Mouse (Mus musculus): ENCODE measurements at regions not wholly inside any gene's neighbourhood (a gene's known extent, or its start where the extent isn't known, plus 50 kb on each side); places are given as distances from the start of the nearest gene placed in this dataset.

- TF ChIP-seq POLR2A (IDR thresholded peaks at IDR 0.05; ENCODE audit: borderline replicate concordance, extremely low read depth, insufficient read depth, insufficient read length, poor library complexity, severe bottlenecking), result no peak
- no peak for TF ChIP-seq CTCF (IDR thresholded peaks at IDR 0.05; ENCODE audit: borderline replicate concordance, extremely low read depth, insufficient read depth, insufficient read length)
- DNase-seq (ENCODE audit: low read depth), result peak; percentile 46
Observed at GRCm38 (mm10) chr6:101518904-101519701, 141.4 kb upstream of the Pdzrn3 start.

GRCm38 (mm10) chr6:101517584-101517983, 139.9 kb upstream of the Pdzrn3 start:
- TF ChIP-seq POLR2A (IDR thresholded peaks at IDR 0.05; ENCODE audit: borderline replicate concordance, extremely low read depth, insufficient read depth, insufficient read length, poor library complexity, severe bottlenecking), result no peak
- no peak for TF ChIP-seq CTCF (IDR thresholded peaks at IDR 0.05; ENCODE audit: borderline replicate concordance, extremely low read depth, insufficient read depth, insufficient read length)
- no peak for DNase-seq (ENCODE audit: low read depth)

GRCm38 (mm10) chr6:101513696-101514095, 136.0 kb upstream of the Pdzrn3 start:
- TF ChIP-seq CTCF (IDR thresholded peaks at IDR 0.05; ENCODE audit: borderline replicate concordance, extremely low read depth, insufficient read depth, insufficient read length) (no peak), POLR2A (IDR thresholded peaks at IDR 0.05; ENCODE audit: borderline replicate concordance, extremely low read depth, insufficient read depth, insufficient read length, poor library complexity, severe bottlenecking) (no peak)
- DNase-seq (ENCODE audit: low read depth), result no peak

- DNase-seq (ENCODE audit: low read depth), result peak; percentile 61
- TF ChIP-seq POLR2A (IDR thresholded peaks at IDR 0.05; ENCODE audit: borderline replicate concordance, extremely low read depth, insufficient read depth, insufficient read length, poor library complexity, severe bottlenecking), result no peak
- no peak for TF ChIP-seq CTCF (IDR thresholded peaks at IDR 0.05; ENCODE audit: borderline replicate concordance, extremely low read depth, insufficient read depth, insufficient read length)
Observed at GRCm38 (mm10) chr6:101502149-101502548, 124.5 kb upstream of the Pdzrn3 start.

GRCm38 (mm10) chr6:101501716-101502115, 124.0 kb upstream of the Pdzrn3 start:
- DNase-seq (ENCODE audit: low read depth), result no peak
- TF ChIP-seq CTCF (IDR thresholded peaks at IDR 0.05; ENCODE audit: borderline replicate concordance, extremely low read depth, insufficient read depth, insufficient read length) (no peak), POLR2A (IDR thresholded peaks at IDR 0.05; ENCODE audit: borderline replicate concordance, extremely low read depth, insufficient read depth, insufficient read length, poor library complexity, severe bottlenecking) (no peak)

- DNase-seq (ENCODE audit: low read depth), result no peak
- TF ChIP-seq CTCF (IDR thresholded peaks at IDR 0.05; ENCODE audit: borderline replicate concordance, extremely low read depth, insufficient read depth, insufficient read length) (no peak), POLR2A (IDR thresholded peaks at IDR 0.05; ENCODE audit: borderline replicate concordance, extremely low read depth, insufficient read depth, insufficient read length, poor library complexity, severe bottlenecking) (no peak)
Observed at GRCm38 (mm10) chr6:101500202-101500601, 122.5 kb upstream of the Pdzrn3 start.

- DNase-seq (ENCODE audit: low read depth), result peak; percentile 32
- no peak for TF ChIP-seq POLR2A (IDR thresholded peaks at IDR 0.05; ENCODE audit: borderline replicate concordance, extremely low read depth, insufficient read depth, insufficient read length, poor library complexity, severe bottlenecking)
Observed at GRCm38 (mm10) chr6:101488466-101488865, 110.8 kb upstream of the Pdzrn3 start.

- TF ChIP-seq CTCF (IDR thresholded peaks at IDR 0.05; ENCODE audit: borderline replicate concordance, extremely low read depth, insufficient read depth, insufficient read length) (no peak), POLR2A (IDR thresholded peaks at IDR 0.05; ENCODE audit: borderline replicate concordance, extremely low read depth, insufficient read depth, insufficient read length, poor library complexity, severe bottlenecking) (no peak)
- no peak for DNase-seq (ENCODE audit: low read depth)
Observed at GRCm38 (mm10) chr6:101484526-101485287, 107.0 kb upstream of the Pdzrn3 start.

- DNase-seq (ENCODE audit: low read depth), result peak; percentile 63
Observed at GRCm38 (mm10) chr6:101482635-101483465, 105.2 kb upstream of the Pdzrn3 start.

GRCm38 (mm10) chr6:101473956-101474355, 96.3 kb upstream of the Pdzrn3 start:
- TF ChIP-seq POLR2A (IDR thresholded peaks at IDR 0.05; ENCODE audit: borderline replicate concordance, extremely low read depth, insufficient read depth, insufficient read length, poor library complexity, severe bottlenecking), result no peak
- TF ChIP-seq CTCF (IDR thresholded peaks at IDR 0.05; ENCODE audit: borderline replicate concordance, extremely low read depth, insufficient read depth, insufficient read length), result no peak
- DNase-seq (ENCODE audit: low read depth), result no peak

More at GRCm38 (mm10) chr6:101482635-101483465, 105.2 kb upstream of the Pdzrn3 start:
- TF ChIP-seq POLR2A (IDR thresholded peaks at IDR 0.05; ENCODE audit: borderline replicate concordance, extremely low read depth, insufficient read depth, insufficient read length, poor library complexity, severe bottlenecking), result no peak
- no peak for TF ChIP-seq CTCF (IDR thresholded peaks at IDR 0.05; ENCODE audit: borderline replicate concordance, extremely low read depth, insufficient read depth, insufficient read length)
